Mouse (Mus musculus) right cerebral cortex, postnatal 14 days (tissue): ENCODE measurements at regions not wholly inside any gene's neighbourhood (a gene's known extent, or its start where the extent isn't known, plus 50 kb on each side); places are given as distances from the start of the nearest gene placed in this dataset.

Experiments
- DNase-seq: peaks from one replicate; pipeline ENCODE4 v3.0.0; 2022

- DNase-seq = peak; percentile 17
Observed at GRCm38 (mm10) chr4:53386309-53386708, 53.9 kb upstream of the Slc44a1 start.

GRCm38 (mm10) chr4:53384761-53385160, 55.5 kb upstream of the Slc44a1 start:
- DNase-seq = peak; percentile 80

GRCm38 (mm10) chr4:53384104-53384503, 56.1 kb upstream of the Slc44a1 start:
- DNase-seq = no peak

GRCm38 (mm10) chr4:53382012-53382411, 58.2 kb upstream of the Slc44a1 start:
- no peak for DNase-seq

- no peak for DNase-seq
Observed at GRCm38 (mm10) chr4:53379855-53380254, 60.4 kb upstream of the Slc44a1 start.

- DNase-seq = no peak
Observed at GRCm38 (mm10) chr4:53376995-53377394, 63.2 kb upstream of the Slc44a1 start.

GRCm38 (mm10) chr4:53356374-53356773, 83.8 kb upstream of the Slc44a1 start:
- no peak for DNase-seq

GRCm38 (mm10) chr4:53354961-53355360, 85.3 kb upstream of the Slc44a1 start:
- DNase-seq = no peak

GRCm38 (mm10) chr4:53353399-53354090, 86.7 kb upstream of the Slc44a1 start:
- no peak for DNase-seq

- DNase-seq = no peak
Observed at GRCm38 (mm10) chr4:53351104-53351607, 89.1 kb upstream of the Slc44a1 start.

GRCm38 (mm10) chr4:53345346-53345745, 94.9 kb upstream of the Slc44a1 start:
- DNase-seq = no peak

- DNase-seq = no peak
Observed at GRCm38 (mm10) chr4:53344546-53344945, 95.7 kb upstream of the Slc44a1 start.

GRCm38 (mm10) chr4:53341181-53341580, 99.0 kb upstream of the Slc44a1 start:
- DNase-seq = no peak

GRCm38 (mm10) chr4:53340021-53340667, 100.1 kb upstream of the Slc44a1 start:
- DNase-seq = no peak

- DNase-seq = no peak
Observed at GRCm38 (mm10) chr4:53339125-53340020, 100.8 kb upstream of the Slc44a1 start.

GRCm38 (mm10) chr4:53338479-53338878, 101.7 kb upstream of the Slc44a1 start:
- DNase-seq = no peak

- no peak for DNase-seq
Observed at GRCm38 (mm10) chr4:53337784-53338183, 102.4 kb upstream of the Slc44a1 start.

GRCm38 (mm10) chr4:53327382-53328165, 112.6 kb upstream of the Slc44a1 start:
- DNase-seq = no peak

- DNase-seq = no peak
Observed at GRCm38 (mm10) chr4:53323838-53324237, 116.4 kb upstream of the Slc44a1 start.

- no peak for DNase-seq
Observed at GRCm38 (mm10) chr4:53323195-53323594, 117.0 kb upstream of the Slc44a1 start.

- DNase-seq = no peak
Observed at GRCm38 (mm10) chr4:53322484-53322883, 117.7 kb upstream of the Slc44a1 start.

- DNase-seq = no peak
Observed at GRCm38 (mm10) chr4:53320735-53321449, 119.3 kb upstream of the Slc44a1 start.
